Mouse (Mus musculus) c-Kit-positive CD71-negative TER-119-negative erythroid progenitor cells, embryonic 14.5 days (primary cell): ENCODE measurements around the gene Trim30d.
"Not testable (repeated sequence)": the region's sequence is repeated elsewhere in the genome, so short reads cannot be mapped to it uniquely, and the experiment has no call there.

ENCODE experiments used
- DNase-seq: peaks from one replicate; pipeline ENCODE4 v3.0.0-alpha.2; 2013; ENCODE audit warnings: low read depth

Gene Trim30d

DNA sequence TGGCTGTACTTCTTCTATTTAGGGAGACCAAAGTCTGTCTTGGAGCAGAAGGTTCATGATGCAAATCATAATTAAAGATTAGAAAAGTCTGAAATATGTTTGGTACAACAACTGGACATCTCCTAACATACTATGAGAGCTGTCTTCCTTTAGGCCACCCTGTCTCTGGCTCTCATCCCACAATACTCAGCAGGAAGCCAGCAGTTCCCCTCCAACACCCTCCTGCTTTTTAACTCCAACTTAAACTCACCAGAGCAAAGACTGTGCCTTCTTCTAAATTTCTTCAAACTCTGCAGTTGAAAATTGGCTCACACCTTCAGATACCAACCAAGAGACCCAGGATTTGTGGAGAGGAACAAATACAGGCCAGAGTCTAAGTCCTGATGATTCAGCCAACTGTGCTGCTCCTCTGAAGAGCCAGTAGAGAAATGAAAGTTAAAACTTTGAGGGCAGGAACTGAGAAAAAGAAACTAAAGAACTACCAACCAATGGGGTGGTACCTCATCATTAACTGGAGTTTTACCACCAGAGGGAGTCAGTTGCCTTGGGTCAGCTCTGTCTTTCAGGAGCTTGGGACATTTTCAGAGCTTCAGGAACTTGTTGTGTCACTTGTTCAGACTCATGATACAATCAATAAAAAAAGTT lies at the start of gene Trim30d:
Trim30d (minus strand) TSS at position 429 of the 645 bp plus-strand sequence.
- not testable (repeated sequence) for DNase-seq

DNA sequence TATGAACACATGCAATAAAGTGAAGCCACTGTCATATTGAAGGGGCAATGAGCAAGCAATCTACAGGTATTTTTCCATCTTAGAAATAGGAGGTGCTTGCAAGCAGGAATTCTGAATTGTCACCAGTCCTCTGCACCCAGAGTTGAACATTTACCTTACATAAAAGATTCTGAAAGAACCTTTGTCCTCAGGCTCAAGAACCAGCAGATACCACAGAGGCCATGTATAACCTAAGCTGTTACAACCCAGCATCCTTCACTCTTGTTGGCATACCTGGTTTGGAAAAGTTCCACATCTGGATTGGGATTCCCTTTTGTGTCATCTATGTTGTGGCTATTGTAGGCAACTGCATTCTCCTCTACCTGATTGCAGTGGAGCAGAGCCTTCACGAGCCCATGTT lies 45.1 kb upstream of the Trim30d start:
- DNase-seq, result no peak

DNA sequence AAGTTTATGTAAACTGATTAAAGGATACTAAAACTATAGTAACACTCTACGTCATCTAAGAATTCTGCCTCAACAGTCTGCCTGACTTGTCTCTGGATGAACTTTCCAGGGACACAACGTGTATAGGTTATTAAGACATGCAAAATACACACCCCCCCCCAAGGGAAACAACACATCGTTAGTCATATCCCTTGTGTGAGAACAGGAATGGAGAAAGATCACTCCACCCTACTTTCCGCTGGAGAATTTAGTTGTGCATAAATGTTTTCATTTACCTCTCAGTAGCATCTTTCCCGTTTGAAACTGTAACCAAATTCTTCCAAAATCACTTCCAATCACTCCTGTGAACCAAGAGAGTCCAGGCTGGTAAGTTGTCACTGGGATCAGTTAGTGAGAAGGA lies 42.2 kb upstream of the Trim30d start, which contains the start of gene Olfr651:
Olfr651 (plus strand) TSS at position 301 of the 400 bp plus-strand sequence.
- no peak for DNase-seq

DNA sequence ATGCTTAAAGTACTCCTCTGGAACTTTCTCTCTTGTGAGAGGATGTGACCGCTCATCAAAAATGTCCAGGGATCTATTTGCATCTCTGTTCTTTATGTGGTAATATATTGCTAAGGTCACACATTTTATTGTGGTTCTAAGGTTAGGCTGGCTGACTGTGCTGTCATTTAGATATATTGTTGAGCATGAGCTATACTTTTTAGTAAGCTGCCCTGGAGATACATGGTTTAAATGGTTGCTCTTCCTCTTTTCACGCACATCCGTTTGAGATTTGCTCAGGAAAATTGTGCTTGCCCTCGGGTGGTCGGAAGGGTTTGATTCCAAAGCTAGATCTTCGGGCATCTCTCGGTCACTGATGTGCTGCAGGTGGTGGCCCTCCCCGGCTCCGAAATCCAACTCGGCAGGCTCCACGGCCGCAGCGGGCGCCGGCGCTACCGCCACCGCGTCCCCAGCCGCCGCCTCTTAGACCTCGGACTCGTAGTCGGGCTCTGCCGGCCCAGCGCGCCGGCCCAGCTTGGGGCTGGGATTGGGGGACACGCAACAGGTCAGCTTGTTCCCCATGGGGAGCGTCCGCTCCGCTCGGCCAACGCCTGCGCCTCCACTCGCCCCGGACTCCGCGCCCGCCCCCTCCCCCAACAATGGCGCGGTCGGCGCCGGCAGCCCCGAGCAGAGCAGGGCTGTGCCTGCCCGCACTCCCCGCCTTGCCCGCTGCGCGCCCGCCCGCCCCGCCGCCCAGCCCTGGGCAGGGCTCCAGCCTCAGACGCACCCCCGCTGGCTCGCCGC lies 5.9 kb downstream of the Trim30d start:
- DNase-seq, result no peak

DNA sequence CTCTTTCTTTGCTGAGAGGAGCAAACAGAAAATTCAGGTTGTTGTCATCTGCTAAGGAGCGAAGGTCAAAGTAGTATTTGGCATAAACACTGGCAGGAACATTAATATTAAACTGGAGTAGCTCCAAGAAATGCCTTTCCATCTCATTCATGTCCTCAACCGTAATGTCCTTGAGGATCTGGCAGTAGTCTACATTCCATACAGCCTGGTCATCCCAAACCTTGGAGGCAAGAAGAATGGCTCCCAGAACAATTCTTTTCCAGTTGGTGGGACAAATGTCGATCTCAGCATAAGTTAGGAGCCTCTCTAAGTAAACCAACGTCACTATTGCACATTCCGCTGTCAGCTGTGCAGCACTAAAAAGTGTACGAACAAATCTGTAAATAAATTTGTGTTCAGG lies 6.5 kb downstream of the Trim30d start:
- not testable (repeated sequence) for DNase-seq

DNA sequence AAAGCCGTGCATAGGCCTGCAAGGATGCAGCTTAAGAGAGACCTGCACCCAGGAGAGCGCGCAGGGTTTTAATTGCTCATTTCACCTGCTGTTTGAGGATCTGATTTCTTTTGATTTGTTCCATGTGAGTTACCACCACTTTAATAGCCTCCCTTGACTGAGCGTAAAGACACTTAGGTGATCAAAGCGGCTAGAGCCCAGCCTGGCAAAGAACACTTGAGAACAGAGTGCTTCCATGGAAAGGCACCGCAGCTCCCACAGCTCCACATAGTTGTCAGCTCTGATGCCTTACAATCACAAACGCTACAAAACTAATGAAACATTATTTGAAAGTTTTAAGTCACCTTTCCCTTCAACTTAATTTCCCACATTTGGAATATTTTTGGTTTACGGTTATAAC lies 8.2 kb downstream of the Trim30d start:
- DNase-seq, result not testable (repeated sequence)

DNA sequence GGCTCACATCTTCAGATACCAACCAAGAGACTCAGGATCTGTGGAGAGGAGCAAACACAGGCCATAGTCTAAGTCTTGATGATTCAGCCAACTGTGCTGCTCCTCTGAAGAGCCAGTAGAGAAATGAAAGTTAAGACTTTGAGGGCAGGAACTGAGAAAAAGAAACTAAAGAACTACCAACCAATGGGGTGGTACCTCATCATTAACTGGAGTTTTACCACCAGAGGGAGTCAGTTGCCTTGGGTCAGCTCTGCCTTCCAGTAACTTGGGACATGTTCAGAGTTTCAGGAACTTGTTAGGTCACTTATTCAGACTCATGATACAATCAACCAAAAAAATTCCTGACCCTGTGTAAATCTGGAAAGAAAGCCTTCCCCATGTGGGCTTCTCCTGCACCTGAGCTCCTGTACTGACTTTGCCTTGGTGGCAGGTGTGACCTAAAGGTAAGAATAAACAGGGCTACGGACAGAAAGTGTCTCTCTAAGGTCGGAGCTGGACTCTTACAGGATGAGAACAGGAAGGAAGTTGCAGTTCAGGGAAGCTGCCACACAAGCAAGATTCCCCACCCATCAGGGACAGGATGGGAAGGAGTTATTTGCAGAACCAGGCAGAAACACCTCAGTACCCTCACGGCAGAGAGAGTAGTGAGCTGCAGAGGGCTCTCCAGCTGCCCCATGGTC lies 42.4 kb downstream of the Trim30d start, which contains the start of gene Trim30a:
Trim30a (minus strand) TSS at position 129 of the 680 bp plus-strand sequence.
- DNase-seq, result no peak

DNA sequence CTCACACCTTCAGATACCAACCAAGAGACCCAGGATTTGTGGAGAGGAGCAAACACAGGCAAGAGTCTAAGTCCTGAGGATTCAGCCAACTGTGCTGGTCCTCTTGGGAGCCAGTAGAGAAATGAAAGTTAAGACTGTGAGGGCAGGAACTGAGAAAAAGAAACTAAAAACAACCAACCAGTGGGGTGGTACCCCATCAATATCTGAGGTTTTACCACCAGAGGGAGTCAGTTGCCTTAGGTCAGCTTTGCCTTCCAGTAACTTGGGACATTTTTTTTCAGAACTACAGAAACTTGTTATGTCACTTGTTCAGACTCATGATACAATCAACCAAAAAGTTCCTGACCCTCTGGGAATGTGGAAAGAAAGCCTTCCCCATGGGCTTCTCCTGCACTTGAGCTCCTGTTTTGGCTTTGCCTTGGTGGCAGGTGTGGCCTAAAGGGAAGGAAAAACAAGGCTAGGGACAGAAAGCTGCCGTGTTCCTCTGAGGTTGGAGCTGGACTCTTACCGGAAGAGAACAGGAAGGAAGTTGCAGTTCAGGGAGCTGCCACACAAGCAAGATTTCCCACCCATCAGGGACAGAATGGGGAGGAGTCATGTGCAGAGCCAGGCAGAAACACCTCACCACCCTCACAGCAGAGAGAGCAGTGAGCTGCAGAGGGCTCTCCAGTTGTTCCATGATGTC lies 61.5 kb downstream of the Trim30d start:
- peak; percentile 73 for DNase-seq
